Mouse (Mus musculus) erythroblast, embryonic 14.5 days (primary cell): ENCODE results near the gene Nfia.

Experiments used
- GATA1 ChIP-seq: IDR thresholded peaks from 2 replicates; pipeline ENCODE4 v1.6.1; 2012; ENCODE audit warnings: low read length, inconsistent platforms, mixed read lengths
- TAL1 ChIP-seq: IDR thresholded peaks from 3 replicates; pipeline ENCODE4 v1.6.1; 2012; ENCODE audit warnings: low read length, inconsistent platforms, mixed read lengths

DNA sequence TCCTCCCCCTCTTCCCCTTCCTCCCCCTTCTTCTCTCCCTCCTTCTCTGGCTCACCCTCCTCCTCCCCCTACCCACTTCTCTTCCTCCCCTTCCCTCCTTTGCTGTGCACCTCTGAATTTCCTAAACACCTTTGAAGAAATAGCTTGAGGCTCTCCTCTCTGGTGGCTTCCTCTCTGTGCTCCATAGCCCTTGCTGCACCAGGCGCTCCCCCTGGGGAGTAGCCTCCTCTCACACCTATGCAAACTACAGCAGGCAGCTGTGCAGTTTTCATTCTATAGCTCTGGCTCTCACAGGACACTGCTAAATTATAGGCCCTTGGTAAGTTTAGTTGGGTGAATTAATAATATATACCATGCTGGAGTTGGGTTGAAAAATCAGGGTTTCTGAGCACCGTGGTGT, 211.8 kb downstream of the Nfia start:
- TF ChIP-seq GATA1 (no peak), TAL1 (no peak)
